Mouse (Mus musculus): ENCODE results near the gene Cd27.

Cd27 gene

DNA sequence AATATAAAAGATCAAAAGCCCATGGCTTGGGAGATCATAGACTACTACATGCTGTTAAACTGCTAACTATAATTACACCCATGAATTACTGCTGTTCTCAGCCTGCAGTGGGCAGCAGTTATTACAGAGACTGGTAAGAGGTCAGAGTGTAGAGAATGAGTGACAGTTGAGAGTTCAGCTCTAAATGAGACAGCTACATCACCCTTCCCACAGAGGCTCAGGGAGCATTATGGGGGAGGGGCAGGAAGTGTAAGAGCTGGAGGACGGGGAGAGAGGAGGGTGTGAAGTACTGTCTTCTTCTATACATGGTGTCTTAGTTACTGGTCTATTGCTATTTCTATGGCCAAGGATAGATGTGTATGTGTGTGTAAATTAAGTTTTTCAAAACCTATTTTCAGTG is 7.7 kb upstream of the Cd27 start:
- no peak for DNase-seq (ENCODE audit: low spot score in 2 of 2)

DNA sequence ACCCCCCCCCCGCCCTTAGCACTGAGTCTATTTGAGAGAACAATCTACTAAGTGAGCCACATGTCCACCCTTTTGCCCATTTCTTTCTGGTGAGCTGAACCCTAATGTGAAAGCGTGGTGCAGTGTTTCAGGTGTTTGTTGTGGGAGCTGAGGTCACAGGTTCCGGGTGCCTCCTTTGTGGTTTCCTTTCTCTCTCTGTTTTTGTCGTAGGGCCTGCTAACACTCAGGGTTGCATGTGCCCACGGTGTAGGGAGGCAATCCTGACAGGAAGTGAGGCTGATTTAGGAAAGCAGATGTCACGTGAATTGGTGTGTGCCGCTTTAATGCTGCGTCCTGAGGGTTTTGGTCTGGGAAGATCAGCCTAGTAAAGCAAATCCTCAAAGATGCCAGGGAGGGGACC is 4.8 kb upstream of the Cd27 start:
- no peak for DNase-seq (ENCODE audit: low spot score in 2 of 2)

DNA sequence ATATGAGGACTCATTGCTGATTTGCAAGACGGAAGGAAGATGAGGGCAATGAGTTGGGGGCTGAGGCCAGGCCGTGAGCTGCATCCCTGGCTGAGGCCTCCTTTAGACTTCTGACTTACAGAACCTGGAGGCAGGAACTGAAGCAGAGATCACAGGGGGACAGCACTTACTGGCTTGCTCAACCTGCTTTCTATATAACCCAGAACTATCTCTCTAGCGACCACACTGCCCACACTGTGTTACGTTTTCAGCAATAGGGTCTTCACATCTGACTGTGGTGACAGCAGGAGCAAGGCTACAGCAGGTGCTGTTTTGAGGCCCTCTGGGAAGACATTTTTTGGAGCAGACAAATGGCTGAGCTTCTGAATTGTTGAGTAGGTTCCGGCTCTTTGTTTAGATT is 3.8 kb upstream of the Cd27 start:
- DNase-seq (ENCODE audit: low spot score in 2 of 2) = no peak

DNA sequence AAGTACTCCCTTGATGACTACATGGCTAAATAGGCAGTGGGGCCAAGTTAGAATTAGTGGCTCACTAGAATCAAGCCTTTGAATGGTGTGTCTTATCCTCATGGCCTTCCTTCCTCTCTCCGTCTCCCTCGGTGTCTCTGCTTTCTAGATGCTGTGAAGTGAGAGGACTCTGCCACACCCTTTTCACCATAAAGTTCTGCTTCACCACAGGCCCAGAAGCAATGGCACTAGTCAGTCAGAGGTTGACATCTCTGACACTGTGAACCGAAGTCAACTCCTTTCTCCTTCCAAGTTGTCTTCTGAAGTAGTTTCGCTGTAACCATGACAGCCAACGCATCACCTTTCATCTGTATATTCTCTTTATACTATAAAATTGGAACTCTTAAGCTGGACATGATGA is 2.7 kb upstream of the Cd27 start:
- DNase-seq (ENCODE audit: low spot score in 2 of 2) = no peak

DNA sequence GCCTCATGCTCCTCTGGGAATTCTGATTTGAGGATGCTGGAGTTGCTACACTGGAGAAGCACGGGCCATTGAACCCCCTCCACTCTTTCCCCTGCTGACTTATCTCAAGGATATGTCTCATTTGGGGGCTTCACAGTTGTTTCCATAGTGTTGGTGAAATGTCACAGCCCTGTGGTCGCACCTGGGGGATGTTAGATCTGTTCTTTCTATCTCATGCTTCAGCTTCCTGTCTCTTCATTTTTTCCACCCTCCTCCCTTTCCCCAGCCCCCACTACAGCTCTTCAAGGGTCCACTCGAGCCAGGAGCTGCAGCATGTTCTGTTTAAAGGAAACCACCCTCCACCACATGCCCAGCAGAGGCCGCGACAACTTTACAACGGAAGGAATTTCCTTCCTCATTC is 1.6 kb upstream of the Cd27 start:
- DNase-seq (ENCODE audit: low spot score in 2 of 2) = no peak

DNA sequence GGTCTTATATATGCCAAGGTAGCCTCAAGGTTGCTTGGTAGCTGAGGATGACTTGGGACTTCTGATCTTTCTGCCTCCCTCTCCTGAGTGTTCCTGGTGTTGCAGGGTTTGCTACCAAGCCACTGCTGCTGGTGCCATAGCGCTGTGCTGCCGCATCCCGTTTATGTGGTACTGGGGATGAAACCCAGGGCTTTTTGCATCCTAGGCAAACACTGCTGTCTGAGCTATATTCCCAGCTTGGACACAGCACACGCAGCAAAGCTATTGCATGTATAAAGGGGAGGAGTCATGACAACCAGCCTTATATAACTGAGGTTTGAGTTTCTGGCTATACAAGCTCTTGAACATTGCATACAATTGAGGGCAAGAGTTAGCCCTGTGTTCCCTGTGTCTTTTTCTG is 611 bp upstream of the Cd27 start:
- DNase-seq (ENCODE audit: low spot score in 2 of 2) = no peak

DNA sequence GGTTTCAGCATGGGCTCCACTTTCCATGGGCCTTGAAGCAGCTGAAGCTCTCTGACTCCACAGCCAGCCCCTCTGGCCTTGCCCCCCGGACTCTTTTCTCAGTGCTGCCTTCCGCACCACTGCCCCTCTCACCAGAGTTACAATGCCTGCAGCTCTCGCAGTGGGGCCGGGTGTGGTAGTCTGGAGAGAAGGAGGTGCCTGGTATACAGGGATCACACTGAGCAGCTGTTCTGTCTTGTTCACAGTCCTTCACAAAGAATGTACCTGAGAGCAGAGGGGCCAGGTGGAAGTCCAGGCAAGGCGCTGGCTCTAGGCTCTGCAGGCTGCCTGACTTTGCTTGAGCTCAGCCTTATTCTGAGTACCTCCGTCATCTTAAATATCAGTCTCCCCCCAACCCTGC is 469 bp downstream of the Cd27 start:
- DNase-seq (ENCODE audit: low spot score in 2 of 2) = no peak

DNA sequence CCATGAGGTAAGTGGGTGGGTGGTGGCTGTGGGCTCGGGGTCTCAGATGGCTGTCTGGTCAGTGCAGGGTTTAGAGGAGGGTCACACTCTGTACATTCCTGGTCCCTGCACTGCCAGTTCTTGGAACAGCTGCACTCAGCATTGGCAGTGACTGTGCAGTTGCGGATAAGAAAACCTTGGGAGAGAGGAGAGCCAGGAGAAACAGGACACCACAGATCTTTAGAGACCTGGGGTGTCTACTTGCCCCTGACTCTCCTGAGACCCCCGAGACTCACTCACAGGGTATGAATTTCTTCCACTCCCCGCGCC is 2.3 kb downstream of the Cd27 start:
- no peak for DNase-seq (ENCODE audit: low spot score in 2 of 2)

DNA sequence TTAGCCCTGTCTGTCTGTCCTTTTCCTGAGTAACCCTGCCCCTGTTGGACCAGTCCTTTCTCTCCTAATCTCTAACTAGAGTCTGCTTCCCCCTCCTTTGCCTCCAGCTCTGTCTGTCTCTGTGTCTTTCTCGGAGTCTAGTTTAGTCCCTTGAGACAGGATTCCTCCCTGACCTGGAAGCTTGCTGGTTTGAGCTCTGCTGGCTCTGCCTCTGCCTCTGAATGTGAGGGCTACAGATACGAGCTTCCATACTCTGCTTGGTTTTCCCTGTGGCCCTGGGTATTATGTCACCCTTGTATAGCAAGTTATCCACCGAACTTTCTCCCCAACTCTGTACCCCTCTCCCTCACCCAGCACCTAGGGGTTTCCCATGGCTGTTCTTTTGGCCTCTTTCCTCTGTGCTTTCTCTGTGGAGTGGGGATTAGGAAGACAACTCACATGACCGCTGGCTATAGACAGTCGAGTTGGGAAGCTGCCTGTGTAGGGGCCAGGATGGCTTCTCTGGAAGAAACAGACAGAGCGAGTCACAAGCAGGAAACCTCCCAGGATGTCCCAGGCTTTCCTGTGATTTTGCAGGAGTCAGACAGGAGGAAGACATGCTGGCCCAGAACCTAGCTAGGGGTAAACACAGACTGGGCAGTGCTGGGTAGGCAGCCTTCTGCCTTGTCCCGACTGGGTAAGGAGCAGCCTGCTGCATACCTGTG is 2.8 kb downstream of the Cd27 start:
- no peak for DNase-seq (ENCODE audit: low spot score in 2 of 2)

DNA sequence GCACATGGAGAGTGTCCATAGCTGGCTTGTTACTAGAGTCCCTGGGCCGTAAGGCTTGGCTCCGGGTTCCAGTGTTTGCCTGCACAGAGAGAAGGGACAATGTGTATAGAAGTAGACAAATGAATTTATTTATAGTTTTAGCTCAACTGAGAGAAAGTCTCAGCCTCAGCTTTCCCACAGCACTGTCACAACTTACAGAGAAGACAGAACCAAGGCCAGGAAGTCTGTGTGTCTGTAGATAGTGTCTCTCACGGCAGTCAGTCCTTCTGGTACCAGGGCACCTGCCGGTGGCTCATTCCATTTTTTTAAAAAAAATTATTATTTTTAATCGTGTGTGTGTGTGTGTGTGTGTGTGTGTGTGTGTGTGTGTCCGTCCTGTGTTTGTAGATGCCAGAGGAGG is 4.3 kb downstream of the Cd27 start:
- no peak for DNase-seq (ENCODE audit: low spot score in 2 of 2)

DNA sequence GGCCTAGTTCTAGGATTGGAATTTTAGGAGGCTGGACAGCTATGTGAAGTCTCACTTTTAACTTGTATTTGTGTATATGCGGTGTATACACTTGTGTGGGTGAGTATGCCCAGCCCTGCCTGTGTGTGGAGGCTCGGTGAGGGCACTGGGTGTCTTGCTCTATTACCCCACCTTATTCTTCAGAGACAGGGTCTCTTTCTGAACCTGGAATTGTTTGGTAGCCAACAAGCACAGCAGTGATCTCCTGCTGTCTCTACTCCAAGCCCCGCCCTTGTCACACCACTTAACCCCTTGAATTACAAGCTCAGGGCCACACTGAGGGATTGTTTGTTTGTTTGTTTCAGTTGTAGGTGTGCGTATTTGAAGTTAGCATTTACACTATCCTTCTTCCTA is 4.8 kb downstream of the Cd27 start:
- no peak for DNase-seq (ENCODE audit: low spot score in 2 of 2)

DNA sequence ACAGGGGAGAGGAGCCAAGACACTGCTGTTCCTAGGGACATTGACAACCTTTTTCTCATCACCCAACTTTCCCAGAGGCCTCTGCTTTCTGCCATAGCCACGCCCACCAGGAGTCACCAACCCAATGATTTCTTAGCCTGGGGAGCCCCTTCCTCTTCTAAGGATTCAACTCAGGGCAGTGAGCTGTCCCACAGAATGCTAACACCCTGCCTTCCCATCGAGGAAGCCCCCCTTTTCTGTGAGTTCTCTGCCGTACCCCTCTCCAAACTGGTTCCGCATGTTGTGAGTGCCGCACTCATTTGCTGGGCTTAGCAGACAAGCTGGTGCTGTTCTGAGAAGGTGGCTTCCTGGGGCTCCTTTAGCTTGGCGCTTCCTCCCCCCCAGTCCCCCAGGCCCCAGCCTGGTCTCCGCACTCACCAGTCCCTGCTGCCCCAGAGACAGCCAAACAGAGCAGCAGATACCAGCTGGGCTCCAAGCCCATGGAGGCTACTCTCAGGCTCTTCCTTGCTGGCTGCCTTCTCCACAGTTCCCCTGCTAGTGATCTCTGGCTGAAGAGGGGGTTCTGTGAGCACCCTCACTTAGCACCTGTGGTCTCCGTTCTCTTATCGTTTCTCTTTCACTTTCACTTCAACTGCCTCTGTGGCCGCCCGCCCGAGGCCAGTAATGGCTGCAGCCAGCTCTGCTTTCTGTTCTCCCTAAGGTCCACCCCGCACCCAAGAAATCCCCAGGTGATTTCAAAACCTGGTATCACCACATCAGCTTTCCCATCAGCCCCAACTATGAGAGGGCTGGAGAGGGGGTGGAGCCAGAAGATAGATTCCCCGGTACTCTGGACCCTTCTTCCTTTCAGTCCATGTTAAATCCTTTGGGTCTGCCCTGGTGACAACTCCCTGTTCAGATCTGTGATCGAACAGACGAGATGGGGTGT is 5.4 kb downstream of the Cd27 start, which contains the start of gene Tapbpl:
Gene Tapbpl, minus strand, starts transcription at position 744 of the 928 bp plus-strand sequence.
- peak in 1 of 2 experiments; percentile 45 for DNase-seq (ENCODE audit: low spot score in 2 of 2)

DNA sequence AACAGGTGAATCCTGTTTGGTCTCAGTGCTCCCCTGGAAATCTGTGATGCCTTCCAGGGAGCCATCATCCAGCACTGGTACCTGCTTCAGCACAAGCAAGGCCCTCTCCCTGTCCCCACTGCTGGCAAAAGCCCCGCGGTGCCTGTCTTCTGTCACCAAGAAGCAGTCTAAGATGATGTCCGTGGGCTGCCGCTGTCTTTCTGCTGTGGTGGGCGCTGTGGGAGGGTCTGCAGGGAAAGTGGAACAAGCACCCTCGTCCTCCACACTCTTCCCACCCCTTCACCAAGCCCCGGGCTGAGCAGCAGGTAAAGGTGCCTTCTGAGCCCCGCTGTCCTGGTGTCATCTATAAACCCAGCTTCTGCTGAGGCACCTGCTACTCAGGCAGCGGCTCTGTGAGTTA is 6.2 kb downstream of the Cd27 start:
- no peak for DNase-seq (ENCODE audit: low spot score in 2 of 2)

DNA sequence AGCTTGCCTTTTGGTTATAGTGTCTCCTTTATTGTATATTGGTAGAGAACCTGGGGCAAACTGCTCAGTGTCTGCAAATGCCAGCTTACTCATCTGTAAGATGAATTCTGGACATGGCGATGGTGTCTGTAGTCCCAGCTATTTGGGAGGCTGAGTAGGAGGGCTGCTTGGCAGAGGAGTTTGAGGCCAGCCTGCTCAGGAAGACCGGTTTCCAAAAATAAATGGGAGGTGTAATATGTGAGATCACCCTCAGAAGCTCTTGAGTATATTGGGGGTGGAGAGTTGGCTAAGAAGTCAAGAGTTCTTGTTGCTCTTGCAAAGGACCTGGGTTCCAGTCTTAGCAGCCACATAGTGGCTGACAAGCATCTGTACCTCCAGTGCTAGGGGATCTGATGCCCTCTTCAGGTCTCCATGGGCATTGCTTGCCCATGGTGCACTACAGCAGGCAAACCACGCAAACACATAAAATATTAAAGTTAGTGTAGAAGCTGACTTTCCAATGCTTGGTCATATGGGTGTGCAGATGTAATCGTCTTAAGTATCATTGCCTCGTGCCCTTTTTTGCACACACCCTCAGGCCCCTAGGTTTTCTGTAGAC is 11.2 kb downstream of the Cd27 start:
- DNase-seq (ENCODE audit: low spot score in 2 of 2) = peak in 1 of 2 experiments; percentile 64

DNA sequence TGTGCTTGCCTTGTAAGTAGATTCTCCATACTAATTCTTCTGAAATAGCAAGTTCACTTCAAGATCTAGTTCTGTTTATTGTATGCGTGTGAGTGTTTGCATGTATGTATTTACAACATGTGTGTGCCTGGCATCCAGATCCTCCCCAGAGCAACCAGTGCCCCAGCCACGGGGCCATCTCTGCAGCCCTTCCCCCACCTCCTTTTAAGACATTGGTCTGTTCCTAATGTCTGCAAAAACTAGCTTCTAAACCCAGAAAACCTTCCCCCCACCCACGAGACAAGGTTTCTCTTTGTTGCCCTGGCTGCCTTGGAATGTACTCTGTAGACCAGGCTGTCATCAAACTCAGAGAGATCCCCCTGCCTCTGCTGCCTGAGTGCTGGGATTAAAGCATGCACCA is 14.2 kb downstream of the Cd27 start:
- no peak for DNase-seq (ENCODE audit: low spot score in 2 of 2)

DNA sequence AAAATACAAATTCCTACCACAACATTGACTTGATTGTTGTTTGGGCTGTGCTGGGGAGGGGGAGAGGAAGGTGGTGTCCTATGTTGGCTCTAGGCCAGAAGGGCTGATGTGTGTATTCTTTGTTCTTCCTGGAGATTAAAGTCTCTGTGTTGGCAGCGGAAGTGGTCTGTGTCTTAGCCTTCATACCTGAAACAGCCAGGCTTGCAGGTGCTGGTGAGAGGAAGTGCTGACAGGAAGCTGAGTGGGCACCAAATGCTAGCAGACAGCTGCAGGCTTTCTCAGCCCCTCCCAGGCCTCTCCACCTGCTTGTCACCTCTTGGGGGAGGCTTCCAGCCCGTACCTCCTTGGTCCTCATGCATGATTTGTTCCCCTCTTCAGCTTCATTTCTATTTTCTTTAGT is 14.7 kb downstream of the Cd27 start:
- no peak for DNase-seq (ENCODE audit: low spot score in 2 of 2)

DNA sequence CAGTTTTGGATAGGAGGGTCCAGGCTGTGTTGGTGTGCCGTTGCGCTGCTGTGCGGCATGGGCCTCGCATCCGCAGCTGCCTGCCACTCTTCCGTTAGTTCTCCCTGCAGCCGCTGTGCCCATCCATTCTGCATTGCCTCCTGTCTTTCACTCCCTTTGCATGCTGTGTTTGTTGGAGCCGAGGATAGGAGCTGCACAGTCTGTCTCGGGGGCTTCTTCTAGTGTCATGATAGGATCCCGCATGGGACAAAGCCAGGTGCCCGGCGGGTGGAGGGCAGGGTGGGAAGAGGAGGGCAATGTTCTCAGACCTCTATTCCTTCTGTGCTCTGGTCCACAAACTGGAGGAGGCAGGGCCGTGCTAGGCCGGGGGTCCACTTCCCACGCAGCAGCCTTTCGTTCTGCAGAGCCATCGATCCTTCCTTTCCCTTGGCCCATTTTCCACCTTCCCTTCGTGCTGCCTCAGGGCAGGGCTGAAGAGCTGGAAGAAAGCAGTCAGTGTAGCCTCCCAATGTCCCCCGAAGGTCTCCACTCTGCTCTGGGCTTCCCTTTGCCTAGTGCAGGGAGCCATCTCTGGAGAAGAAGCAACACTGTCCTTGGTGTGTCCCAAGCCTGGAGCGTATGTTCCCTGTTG is 15.6 kb downstream of the Cd27 start:
- no peak for DNase-seq (ENCODE audit: low spot score in 2 of 2)

DNA sequence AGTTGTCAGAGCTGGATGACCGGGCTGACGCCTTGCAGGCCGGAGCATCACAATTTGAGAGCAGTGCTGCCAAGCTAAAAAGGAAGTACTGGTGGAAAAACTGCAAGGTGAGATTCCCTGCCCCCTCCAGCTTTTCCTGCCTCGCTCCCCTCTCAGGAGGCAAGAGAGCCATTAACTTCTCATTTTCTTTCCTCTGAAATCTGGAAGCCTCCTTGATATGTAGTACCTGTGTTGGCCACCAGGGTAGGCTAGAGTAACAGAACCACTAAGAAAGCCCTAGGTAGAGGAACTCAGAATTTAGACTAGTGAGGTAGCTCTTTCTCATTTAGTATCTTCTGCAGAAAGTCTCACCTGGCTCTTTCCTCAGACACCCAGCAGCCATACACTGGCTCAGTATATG is 17.8 kb downstream of the Cd27 start:
- DNase-seq (ENCODE audit: low spot score in 2 of 2) = peak in 1 of 2 experiments; percentile 78

DNA sequence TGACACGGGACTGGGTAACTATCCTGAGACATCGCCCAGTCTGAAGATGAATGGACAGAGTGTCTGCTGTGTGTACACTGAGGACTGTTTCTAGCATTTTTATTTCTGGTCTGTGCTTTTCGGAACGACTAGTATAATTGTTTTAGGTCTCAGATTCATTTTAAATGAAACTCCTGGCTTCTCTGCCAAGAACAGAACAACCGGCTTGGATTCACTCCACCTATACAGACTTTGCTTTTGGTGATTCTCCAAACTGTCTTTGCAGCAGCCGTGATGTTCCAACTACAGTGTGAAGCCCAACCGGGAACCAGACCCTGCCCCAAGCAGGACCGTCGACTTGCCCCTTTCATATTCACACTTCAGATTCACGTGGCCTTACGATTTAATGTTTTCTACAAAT is 18.9 kb downstream of the Cd27 start:
- DNase-seq (ENCODE audit: low spot score in 2 of 2) = no peak

DNA sequence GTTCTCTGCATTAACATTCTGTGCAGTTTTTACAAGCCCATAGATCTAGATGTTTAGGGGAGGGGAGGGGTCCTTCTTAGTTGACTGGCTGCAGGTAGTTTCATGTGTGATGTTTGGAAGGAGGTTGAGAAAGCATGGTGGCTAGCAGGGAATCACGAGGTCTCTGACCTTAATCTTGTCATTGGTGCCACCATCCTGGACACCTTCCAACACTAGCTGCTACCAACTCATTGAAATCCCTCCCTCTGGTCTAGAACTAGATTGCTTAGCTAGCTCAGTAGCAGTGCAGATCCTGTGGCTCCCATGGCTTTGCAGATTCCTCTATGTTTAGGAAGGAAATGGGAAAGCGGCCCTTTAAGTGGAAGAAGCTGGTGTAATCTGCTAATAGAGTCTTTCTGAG is 19.9 kb downstream of the Cd27 start:
- DNase-seq (ENCODE audit: low spot score in 2 of 2) = no peak

DNA sequence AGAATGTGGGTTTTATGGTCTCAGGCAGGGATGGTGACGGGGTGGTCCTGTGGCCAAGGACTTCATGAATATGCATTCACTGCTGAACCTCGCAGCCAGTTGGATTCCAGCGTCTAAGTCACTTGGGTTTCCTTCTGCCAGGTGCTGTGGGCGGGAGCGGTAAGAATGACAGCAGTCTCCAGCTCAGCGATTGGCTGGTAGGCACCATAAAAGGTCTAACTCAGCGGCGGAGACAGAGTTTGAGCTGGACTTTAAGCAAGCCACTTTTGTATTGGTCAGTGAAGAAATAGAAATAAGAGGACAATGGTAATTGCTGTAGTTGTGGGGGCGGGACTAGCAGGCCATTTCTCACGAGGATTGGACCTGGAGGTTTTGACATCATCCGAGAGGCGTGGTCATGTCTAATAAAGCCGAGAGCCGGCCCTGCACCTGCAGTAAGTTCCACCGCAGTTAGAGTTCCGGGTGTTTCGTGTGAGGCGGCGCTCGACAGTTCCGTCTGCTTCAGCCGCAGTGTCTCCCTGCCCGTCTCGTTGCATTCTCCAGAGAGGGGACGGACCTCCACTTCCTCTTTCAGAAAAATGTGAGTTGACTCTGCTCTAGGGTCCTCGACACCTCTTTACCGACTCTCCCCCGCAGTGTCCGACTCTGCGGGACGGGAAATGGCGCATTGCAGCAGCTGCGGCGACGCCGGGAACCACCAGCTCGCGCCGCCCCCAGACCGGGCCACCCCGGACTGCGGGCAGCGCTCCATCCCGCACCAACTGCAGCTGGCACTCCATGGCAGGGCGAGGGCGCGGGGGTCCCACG is 21.5 kb downstream of the Cd27 start, which contains the start of gene Vamp1:
Gene Vamp1, plus strand, starts transcription at position 404 of the 807 bp plus-strand sequence.
- peak; percentile 97 for DNase-seq (ENCODE audit: low spot score in 2 of 2)

DNA sequence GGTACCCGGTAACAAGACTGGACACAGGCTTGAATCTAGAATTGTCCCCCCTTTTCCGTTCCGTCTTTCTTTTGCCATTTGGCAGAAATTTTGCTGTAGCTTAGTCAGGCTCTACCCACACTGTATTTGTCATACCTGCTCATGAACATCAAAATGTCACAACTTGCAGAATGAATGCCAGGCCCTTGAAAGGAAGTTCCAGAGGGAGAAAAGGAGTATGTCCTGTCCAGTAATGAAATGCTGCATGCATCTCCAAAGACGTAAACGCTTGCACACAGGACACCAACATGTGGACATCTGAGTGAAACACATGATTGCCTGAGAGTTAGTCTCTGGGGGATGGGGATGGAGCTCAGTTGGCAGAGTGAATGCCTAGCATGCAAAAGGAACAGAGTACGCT is 23.1 kb downstream of the Cd27 start:
- no peak for DNase-seq (ENCODE audit: low spot score in 2 of 2)
